Mouse (Mus musculus): ENCODE measurements at regions not wholly inside any gene's neighbourhood (a gene's known extent, or its start where the extent isn't known, plus 50 kb on each side); places are given as distances from the start of the nearest gene placed in this dataset.

DNA sequence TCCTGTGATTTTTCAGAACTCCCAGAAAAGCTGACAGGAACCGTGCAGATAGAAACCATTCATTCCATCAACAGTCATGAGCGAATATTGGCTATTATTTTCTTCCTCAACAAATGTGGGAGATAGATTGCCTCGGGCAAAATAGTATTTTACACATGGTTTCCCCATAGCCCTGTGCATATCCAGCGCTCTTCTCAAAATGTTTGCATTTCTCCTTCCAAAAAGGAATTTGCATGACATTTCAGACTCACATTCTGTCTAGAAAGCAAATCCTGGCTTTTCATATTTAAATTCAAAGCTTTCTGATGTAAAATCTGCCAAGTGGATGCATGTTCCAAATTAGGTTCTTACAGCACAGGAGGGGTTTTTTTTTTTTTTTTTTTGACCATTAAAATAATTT lies 82.2 kb upstream of the Zfhx3 start:
- no peak for DNase-seq (ENCODE audit: low spot score in 2 of 2)

DNA sequence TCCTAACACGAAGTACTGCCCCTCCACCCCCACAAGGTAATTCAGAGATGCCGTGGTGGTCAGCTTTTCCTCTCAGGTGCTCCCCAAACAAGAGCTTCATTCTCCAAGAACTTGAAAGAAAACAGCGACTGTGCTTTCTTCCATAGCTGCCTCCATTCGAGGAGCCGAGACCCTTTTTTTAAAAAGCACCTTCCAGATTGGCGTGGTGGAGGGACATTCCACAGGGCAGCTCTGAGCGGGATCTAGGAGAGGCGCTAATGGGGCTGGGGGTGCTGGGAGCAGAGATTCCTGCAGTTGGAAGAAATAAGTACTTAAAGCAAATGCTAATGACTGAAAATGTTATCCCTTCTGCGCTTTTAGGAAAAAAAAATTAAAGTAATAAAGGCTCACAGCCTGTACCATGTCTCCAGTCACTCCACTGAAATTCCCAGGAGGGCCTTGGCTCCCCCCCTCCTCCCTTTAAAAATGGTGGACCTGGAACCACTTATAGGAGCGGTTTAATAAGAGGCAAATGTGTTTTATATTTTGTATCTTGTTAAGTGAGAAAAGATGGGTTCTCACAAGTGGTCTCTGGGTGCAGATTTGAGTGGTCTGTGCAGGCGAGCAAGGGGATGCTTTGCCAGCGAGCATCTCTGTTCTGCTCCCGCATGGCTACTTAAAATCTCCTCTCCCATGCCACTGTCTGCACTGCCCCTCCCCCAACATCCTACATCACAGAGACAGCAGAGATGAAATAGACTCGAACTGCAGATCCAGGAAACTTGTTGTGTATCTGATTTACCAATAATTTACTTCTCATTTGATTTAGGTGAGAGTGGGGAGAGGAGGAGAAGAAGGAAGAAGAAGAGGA lies 77.4 kb upstream of the Zfhx3 start:
- no peak for DNase-seq (ENCODE audit: low spot score in 2 of 2)

DNA sequence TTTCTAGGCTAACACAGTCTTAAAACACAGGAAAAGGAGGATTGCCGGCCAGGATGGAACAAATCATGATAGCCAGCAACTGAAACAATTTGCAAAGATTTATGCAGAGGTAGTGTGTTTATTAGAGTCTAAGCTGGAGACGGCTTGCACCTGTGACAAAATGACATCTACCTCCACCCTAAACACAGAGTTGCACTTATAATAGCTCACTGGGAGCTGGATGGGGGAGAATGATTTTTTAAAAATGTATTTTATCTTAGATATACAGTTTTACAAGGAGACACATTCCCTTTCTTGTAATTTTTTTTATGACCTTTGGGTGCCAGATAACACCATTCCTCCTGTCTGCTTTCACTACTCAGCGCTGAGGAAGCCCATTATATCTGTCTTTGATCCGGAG lies 76.7 kb upstream of the Zfhx3 start:
- no peak for DNase-seq (ENCODE audit: low spot score in 2 of 2)

DNA sequence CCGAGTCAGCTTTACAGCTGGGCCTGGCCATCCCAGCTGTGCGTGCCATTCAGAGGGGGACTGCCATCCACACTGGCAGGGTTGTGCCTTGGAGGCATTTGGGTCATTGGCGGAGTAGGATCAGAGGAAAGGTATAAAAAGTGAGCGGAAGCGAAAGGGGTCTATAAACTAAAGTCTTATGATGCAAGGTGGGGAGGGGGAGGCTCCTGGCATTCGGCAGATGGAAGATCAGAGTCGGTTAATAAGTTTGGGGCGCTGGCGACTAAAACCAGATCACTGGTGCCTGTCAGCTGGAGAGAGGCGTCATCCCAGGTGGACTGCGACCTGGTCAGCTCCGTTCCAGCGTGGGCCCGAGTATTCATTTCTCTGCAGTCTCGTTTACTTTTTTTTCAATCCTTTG lies 70.7 kb upstream of the Zfhx3 start:
- DNase-seq (ENCODE audit: low spot score in 2 of 2): no peak

DNA sequence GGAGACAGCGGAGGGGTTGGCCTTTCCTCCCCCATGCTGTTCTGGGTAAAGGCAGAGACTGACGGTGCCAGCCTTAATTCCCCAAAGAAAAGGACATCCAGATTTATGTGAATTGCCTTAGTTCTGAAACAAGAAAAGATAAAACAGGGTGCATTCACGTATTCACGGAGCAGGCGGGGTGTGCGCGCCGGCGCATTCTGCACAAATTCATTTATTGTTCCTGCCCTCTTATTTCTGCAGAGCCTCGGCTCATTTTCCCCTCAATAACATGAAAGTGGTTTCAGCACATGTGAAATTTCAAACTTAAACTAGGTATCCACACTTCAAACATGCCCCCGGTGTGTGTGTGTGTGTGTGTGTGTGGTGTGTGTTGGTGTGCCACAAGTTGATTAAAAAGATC lies 70.3 kb upstream of the Zfhx3 start:
- DNase-seq (ENCODE audit: low spot score in 2 of 2): no peak

DNA sequence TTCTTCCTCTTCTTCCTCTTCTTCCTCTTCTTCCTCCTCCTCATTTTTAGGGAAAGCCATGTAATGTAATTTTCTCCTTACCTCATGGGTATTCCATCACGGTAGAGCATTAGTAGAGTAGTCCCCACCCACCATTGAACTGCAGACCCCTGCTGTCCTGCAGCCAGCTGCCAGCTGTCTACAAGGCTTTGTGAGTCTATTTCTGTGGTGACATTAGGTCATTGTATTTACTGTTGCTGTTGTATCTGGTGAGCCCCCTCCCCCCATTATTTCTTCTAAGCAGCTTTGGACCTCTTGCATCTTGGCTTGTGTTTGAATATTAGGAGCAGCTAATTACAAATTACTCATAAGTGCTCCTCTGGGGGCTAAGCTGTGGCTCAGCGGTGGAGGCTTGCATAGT lies 66.0 kb upstream of the Zfhx3 start:
- no peak for DNase-seq (ENCODE audit: low spot score in 2 of 2)

DNA sequence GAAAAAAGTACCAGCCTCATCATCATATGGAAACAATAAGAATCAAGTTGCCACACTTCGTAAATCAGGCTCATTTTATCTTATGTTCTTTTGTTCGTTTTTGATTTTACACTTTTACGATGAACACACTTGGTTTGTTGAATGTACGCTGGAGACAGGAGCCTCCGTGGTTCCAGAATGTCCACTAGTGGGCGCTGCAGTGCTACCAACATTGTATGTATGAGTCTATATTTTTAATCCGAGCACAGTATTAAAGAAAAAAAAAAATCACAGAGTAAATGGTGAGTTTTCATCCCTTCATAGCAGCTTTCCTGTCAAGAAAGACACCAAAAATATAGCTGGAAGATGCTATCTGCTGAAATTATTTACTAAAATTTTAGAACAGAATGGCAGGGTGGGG lies 60.6 kb upstream of the Zfhx3 start:
- DNase-seq (ENCODE audit: low spot score in 2 of 2): peak; percentile 52 to 76

DNA sequence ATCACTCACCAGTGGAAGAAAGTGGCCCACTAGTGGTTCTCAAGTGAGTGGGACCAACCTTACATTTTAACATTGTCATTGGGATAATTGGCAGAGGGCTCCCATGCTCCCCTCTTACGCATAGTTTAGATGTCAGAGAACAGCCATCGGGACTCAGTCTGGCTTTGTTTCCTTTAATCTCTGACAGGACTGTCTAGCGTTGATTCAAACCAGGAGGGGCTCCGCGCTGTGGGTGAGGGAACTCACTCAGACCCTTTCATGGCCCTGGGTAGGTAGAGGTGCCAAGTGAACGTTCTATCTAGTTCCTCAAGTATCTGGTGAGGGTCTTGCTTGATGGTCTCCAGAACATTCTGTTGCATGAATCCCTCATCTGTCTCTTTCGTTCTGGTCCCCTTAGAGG lies 56.9 kb upstream of the Zfhx3 start:
- DNase-seq (ENCODE audit: low spot score in 2 of 2): no peak

DNA sequence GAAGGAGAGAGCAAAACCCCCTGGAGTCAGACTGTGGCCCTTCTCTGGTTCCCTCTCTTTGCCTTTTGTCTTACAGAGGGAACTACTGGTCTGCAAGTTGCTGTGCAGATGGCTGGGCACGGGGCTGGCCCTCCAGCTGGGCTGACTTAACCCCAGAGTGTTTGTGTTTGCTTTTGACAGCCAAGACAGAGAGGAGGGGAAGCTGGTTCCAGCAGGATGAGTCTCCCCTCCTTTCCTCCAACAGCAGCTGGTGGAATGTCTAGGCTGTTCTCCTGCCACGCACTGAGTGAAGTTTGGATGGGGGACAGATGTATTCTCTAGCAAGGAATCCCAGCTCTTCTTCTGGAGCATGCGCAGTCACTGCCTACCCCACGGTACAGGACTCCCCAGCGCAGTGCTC lies 56.5 kb upstream of the Zfhx3 start:
- DNase-seq (ENCODE audit: low spot score in 2 of 2): no peak

DNA sequence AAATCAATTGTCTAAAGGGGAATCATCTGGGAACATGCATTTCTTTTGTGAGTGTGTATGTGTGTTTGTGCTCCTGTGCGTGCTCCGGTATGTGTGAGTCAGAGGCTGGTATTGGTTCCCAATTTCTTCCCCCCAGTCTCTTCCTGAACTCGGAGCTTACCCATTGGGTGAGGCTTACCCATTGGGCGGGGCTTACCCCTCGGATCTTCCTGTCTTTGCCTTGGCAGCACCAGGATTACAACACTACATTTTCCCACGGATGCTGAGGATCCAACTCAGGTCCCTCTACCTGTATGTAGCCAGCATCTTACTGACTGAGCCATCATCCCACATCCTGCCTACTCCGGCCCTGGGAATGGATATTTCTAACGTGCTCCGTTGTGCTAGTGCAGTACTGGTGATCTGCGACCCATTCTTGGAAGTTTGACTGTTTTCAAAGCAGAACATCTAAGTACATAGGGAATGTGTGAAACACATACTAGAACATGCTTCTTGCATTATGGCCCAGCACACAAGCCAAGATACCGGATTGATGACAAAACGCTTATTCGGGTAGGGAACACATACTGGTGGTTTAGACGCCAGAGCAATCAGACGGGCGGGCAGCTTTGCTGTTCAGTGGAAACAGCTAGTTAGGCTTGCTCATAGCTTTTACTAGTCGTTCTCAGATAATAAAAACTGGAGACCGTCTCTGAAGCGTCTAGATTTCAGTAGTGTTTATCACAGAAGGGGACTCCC lies 55.8 kb upstream of the Zfhx3 start:
- no peak for DNase-seq (ENCODE audit: low spot score in 2 of 2)

DNA sequence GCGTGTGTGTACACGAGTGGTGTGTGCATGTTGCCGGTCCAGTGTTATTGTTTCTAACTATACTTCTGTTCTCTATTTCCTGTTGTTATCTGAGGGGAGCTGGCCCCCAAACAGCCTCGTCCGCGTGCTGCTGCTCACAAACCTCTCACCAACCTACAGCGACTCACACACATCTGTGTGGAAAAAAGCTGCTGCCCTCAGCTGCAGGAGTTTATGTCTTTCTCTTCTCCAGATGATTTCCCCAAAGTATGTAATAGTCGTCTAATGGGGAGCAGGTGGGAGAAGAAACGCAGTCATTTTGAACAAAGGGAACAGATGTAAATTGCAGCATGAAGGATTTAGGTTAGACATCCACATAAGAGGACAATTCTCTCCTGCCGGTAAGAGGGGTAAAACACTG lies 55.1 kb upstream of the Zfhx3 start:
- no peak for DNase-seq (ENCODE audit: low spot score in 2 of 2)

DNA sequence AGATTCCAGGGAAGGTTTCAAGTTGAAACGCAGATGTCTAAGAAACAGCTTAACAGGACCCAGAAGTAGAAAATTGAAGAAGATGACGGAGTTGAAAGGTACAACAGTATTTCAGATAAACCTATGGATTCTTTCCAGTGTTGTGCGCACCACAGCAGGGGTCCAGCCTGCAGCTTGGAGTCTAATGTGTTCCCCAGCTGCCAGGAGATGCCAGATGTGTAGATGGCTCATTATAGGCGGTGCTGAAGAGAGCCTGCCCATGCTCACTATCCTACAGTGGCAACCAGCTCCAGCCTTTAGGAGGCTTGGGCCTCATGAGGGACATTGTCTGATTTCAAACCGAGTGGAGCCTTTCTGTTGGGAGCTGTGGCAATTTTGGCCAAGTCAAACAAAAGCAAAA lies 51.5 kb upstream of the Zfhx3 start:
- no peak for DNase-seq (ENCODE audit: low spot score in 2 of 2)

Measured in frontal cortex, postnatal 36 days (tissue).